Comparison of ENCODE assay signal across 9 mouse cellular contexts in genomic region chr6:92269019-92269418, GRCm38 (mm10). TPM values are rescaled to one million over a fixed set of nuclear protein-coding genes. Genes with fewer than 3 reads are reported as not detected.
DNase-seq lines count a peak whose midpoint lies in the region; ATAC-seq and TF ChIP-seq lines count a peak whose summit lies in the region.
"Had no signal": no experiment of that assay in that cellular context is flagged by ENCODE, and none has a peak within 500 bp of the region (broad histone marks: within the 10 kb centered on the region; RNA-seq: fewer than 3 reads in every experiment).

No protein-coding gene starts in this region.

- H3K9me3 ChIP-seq in kidney, embryonic 14.5 days (ENCODE audit: control insufficient read depth, low read length): no peaks in the 10 kb centered on the region
- H3K9me3 ChIP-seq in limb, embryonic 14.5 days (ENCODE audit: control insufficient read depth, low read length): no peaks in the 10 kb centered on the region
- H3K9me3 ChIP-seq: limb, embryonic 12.5 days had no signal

- no peak overlapping the region for H3K27ac ChIP-seq in kidney, embryonic 14.5 days (ENCODE audit: low read depth, low read length)
- no peak overlapping the region for H3K27ac ChIP-seq in limb, embryonic 14.5 days (replicated peaks; ENCODE audit: low read depth, low read length)
- H3K27ac ChIP-seq: limb, embryonic 12.5 days had no signal

- ATAC-seq in kidney, embryonic 14.5 days (ENCODE audit: low FRiP score, low TSS enrichment): 0 out of 2 replicates have a peak, but pooled peaks have one; percentile 6
- no peak for ATAC-seq in limb, embryonic 14.5 days (ENCODE audit: low FRiP score, low read depth)

- no peak for TF ChIP-seq POLR2A in limb, embryonic 14.5 days (IDR thresholded peaks at IDR 0.05; ENCODE audit: borderline replicate concordance, extremely low read depth, insufficient read depth, insufficient read length)

- intact Hi-C loops in gastrocnemius, postnatal 14 days (cut with DNase I; ENCODE audit: low total_unique reads): no loop called here

- WGBS in kidney, embryonic 14.5 days: 18% methylated on average over 4 of the region's 4 CpGs
- WGBS in limb, embryonic 14.5 days: 10% methylated on average over 4 of the region's 4 CpGs

- H3K4me3 ChIP-seq in kidney, embryonic 14.5 days (ENCODE audit: low read length): no peak overlapping the region
- H3K4me3 ChIP-seq in limb, embryonic 14.5 days (replicated peaks; ENCODE audit: low read length): no peak overlapping the region
- H3K4me3 ChIP-seq: limb, embryonic 12.5 days had no signal

- H3K9ac ChIP-seq in kidney, embryonic 14.5 days (ENCODE audit: low read depth, low read length): no peak overlapping the region
- no peak overlapping the region for H3K9ac ChIP-seq in limb, embryonic 14.5 days (ENCODE audit: low read depth, low read length, severe bottlenecking)
- H3K9ac ChIP-seq: limb, embryonic 12.5 days had no signal

- no peaks in the 10 kb centered on the region for H3K4me1 ChIP-seq in kidney, embryonic 14.5 days (ENCODE audit: control insufficient read depth, insufficient read depth, low read length)
- no peaks in the 10 kb centered on the region for H3K4me1 ChIP-seq in limb, embryonic 14.5 days (ENCODE audit: control insufficient read depth, insufficient read depth, low read length)
- H3K4me1 ChIP-seq: limb, embryonic 12.5 days had no signal

- peak; percentile 13 to 44 for DNase-seq in CD8-positive naive resting alpha-beta T cell, adult 2 months (ENCODE audit: low read depth in 2 of 2, low spot score in 2 of 2)
- peak; percentile 92 for DNase-seq in adipocyte (ENCODE audit: low spot score)
- peak; percentile 47 to 70 for DNase-seq in cerebellum, postnatal 4 days (ENCODE audit: low spot score in 2 of 2)
- DNase-seq in gastrocnemius, postnatal 14 days: peak; percentile 47
- DNase-seq in limb, embryonic 14.5 days (ENCODE audit: low spot score): peak; percentile 71
- DNase-seq in ovary, postnatal 14 days (ENCODE audit: low spot score): peak; percentile 63
- peak; percentile 67 for DNase-seq in thymus, postnatal 4 days

- no peak overlapping the region for H3K4me2 ChIP-seq in kidney, embryonic 14.5 days (replicated peaks; ENCODE audit: low read depth, low read length)
- no peak overlapping the region for H3K4me2 ChIP-seq in limb, embryonic 14.5 days (replicated peaks; ENCODE audit: low read depth, low read length, severe bottlenecking)
- H3K4me2 ChIP-seq: limb, embryonic 12.5 days had no signal

- H3K27me3 ChIP-seq in kidney, embryonic 14.5 days (ENCODE audit: control insufficient read depth, insufficient read depth, low read length): no peaks in the 10 kb centered on the region; the same call in 1 of the 2 replicates
- H3K27me3 ChIP-seq in limb, embryonic 14.5 days (ENCODE audit: control insufficient read depth, insufficient read depth, low read length): no peaks in the 10 kb centered on the region
- H3K27me3 ChIP-seq: limb, embryonic 12.5 days had no signal

- no peaks in the 10 kb centered on the region for H3K36me3 ChIP-seq in kidney, embryonic 14.5 days (ENCODE audit: control insufficient read depth, insufficient read depth, low read length)
- H3K36me3 ChIP-seq in limb, embryonic 14.5 days (ENCODE audit: control insufficient read depth, insufficient read depth, low read length): no peaks in the 10 kb centered on the region
- H3K36me3 ChIP-seq: limb, embryonic 12.5 days had no signal

RNA-seq across cellular contexts. Expression of gene Trh, which starts 24.6 kb away (rescaled TPM):
- total RNA-seq in gastrocnemius, postnatal 14 days (2021): not detected
- polyA plus RNA-seq in kidney, embryonic 14.5 days (2014; fragmentation: Nextera tagmentation; extraction: Ambion mirVana): 4.3 and 5.9 TPM in 2 replicates
- 0.18 and 0.28 TPM in 2 replicates for polyA plus RNA-seq in limb, embryonic 14.5 days (2012; rRNA removed)
- not detected in 2 replicates for polyA plus RNA-seq in limb, embryonic 14.5 days (2014; fragmentation: Nextera tagmentation; extraction: Ambion mirVana)
- polyA plus RNA-seq: limb, embryonic 12.5 days had no signal

RNA-seq across cellular contexts. Expression of gene Rbsn, which starts 54.3 kb away (rescaled TPM):
- total RNA-seq in gastrocnemius, postnatal 14 days (2021): 10 to 100 TPM; 10.3 to 10.7 TPM
- polyA plus RNA-seq in kidney, embryonic 14.5 days (2014; fragmentation: Nextera tagmentation; extraction: Ambion mirVana): 10.0 and 16.7 TPM in 2 replicates
- polyA plus RNA-seq in limb, embryonic 14.5 days (2012; rRNA removed): 17.1 and 17.3 TPM in 2 replicates
- polyA plus RNA-seq in limb, embryonic 14.5 days (2014; fragmentation: Nextera tagmentation; extraction: Ambion mirVana): 19.1 and 19.9 TPM in 2 replicates

Comparison
In these comparisons a context has a peak if more than half of its experiments do, and no peak if none do; other contexts are left out.
1. DNase-seq: peak in every context shown above with its lines; median percentile 92 in adipocyte; 71 in limb, embryonic 14.5 days; 67 in thymus, postnatal 4 days; 63 in ovary, postnatal 14 days; 58 in cerebellum, postnatal 4 days; 47 in gastrocnemius, postnatal 14 days; 28 in CD8-positive naive resting alpha-beta T cell, adult 2 months.